Mouse (Mus musculus) ES-Bruce4 (cell line): ENCODE results near the gene Tm4sf1.

ENCODE experiments used
- CTCF ChIP-seq: IDR thresholded peaks from one replicate; pipeline ENCODE4 v1.8.1; 2011; ENCODE audit warnings: low read depth, low read length
- POLR2A ChIP-seq: IDR thresholded peaks from one replicate; pipeline ENCODE4 v1.8.1; 2011; ENCODE audit warnings: low read length; ENCODE audit not compliant: insufficient read depth

GRCm38 (mm10) chr3:57277453-57277852 lies 24.3 kb downstream of the Tm4sf1 start:
- TF ChIP-seq CTCF: no peak
- no peak for TF ChIP-seq POLR2A
